Mouse (Mus musculus) heart, postnatal 0 days (tissue): ENCODE measurements around the gene Fbrs. TPM values are rescaled to one million over a fixed set of nuclear protein-coding genes. Genes with fewer than 3 reads are reported as not detected.

Experiments
- ATAC-seq: fragments of 200-750 bp; cut with Nextera tagmentation; 2 replicates; pipeline ENCODE4 v1.8.0; 2017; ENCODE audit warnings: low read depth, moderate number of reproducible peaks, moderate library complexity; ENCODE audit not compliant: insufficient read depth
- DNase-seq: peaks from one replicate; pipeline ENCODE4 v3.0.0-alpha.2; 2016; ENCODE audit warnings: low spot score
- H3K27ac ChIP-seq: fragments of 300-500 bp; sonication (generic); 2 replicates; pipeline ENCODE4 v1.5.1; 2014; ENCODE audit warnings: low read depth, mild to moderate bottlenecking
- H3K27me3 ChIP-seq: fragments of 300-500 bp; sonication (generic); 2 replicates; pipeline ENCODE4 v1.6.1; 2014; ENCODE audit warnings: low read length, mixed read lengths; ENCODE audit not compliant: control insufficient read depth, insufficient read depth
- H3K36me3 ChIP-seq: fragments of 300-500 bp; sonication (generic); replicated peaks from 2 replicates; pipeline ENCODE4 v1.6.1; 2014; ENCODE audit warnings: low read length, mixed read lengths; ENCODE audit not compliant: control insufficient read depth, insufficient read depth
- H3K4me1 ChIP-seq: fragments of 300-500 bp; sonication (generic); 2 replicates; pipeline ENCODE4 v1.6.1; 2014; ENCODE audit warnings: antibody characterized with exemption; ENCODE audit not compliant: control insufficient read depth, insufficient read depth
- H3K4me2 ChIP-seq: fragments of 300-500 bp; sonication (generic); 2 replicates; pipeline ENCODE4 v1.6.1; 2014; ENCODE audit warnings: low read depth, mild to moderate bottlenecking, low read length, moderate library complexity
- H3K4me3 ChIP-seq: fragments of 300-500 bp; sonication (generic); 2 replicates; pipeline ENCODE4 v1.5.1; 2014; ENCODE audit warnings: low read depth, low read length
- H3K9ac ChIP-seq: fragments of 300-500 bp; sonication (generic); replicated peaks from 2 replicates; pipeline ENCODE4 v1.6.1; 2014; ENCODE audit warnings: low read depth, low read length, mixed read lengths
- H3K9me3 ChIP-seq: fragments of 300-500 bp; sonication (generic); replicated peaks from 2 replicates; pipeline ENCODE4 v1.6.1; 2016; ENCODE audit warnings: low read length; ENCODE audit not compliant: control insufficient read depth
- CTCF ChIP-seq: IDR thresholded peaks from 2 replicates; pipeline ENCODE4 v1.5.1; 2016; ENCODE audit warnings: antibody characterized with exemption, control low read depth, low read depth
- EP300 ChIP-seq: IDR thresholded peaks from 2 replicates; pipeline ENCODE4 v1.6.1; 2016; ENCODE audit warnings: antibody characterized with exemption, low read depth
- WGBS: fragments of 180-500 bp; shearing (Covaris S2); extraction: QIAGEN DNeasy Blood & Tissue Kit; methylation state at CpG from one replicate; pipeline ENCODE4 v1.1.7; 2014; 5-methylcytosine and 5-hydroxymethylcytosine counted together
- polyA plus RNA-seq: library from polyadenylated mRNA; unstranded; fragments of >200 nt; fragmentation: Nextera tagmentation; extraction: Ambion mirVana; gene quantifications from 2 replicates; pipeline ENCODE4 v1.2.1, GENCODE M21; 2015
- total RNA-seq: library from RNA; depleted of rRNA; stranded (reverse); fragments of >200 nt; gene quantifications from 2 replicates; pipeline ENCODE4 v1.2.3, GENCODE M21; 2014; ENCODE audit warnings: low replicate concordance

Fbrs gene
- total and polyA plus RNA-seq, 2 experiments from 2014 or later, result 5.9 to 19.1 TPM

DNA sequence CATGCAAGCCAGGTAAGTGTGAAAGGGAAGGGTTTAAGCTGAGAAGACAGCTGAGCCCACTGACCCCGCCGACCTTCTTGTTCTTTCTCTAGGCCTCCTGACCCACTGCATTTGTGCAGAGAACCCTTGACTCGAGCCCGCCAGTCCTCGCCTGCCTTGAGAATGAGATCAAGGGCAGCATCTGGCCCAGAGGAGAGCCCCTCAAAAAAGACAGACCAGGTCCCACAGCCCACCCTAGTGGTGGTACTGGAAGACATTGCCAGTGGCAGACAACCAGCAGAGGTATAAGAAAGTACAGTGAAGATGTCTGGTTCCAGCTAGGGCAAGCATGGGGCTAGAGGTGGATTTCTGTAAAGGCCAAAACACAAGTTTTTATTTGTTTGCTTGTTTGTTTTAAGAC is 5.3 kb upstream of the Fbrs start:
- 92% methylated on average over 5 of the region's 5 CpGs for WGBS
- no peak for ATAC-seq
- no peak for DNase-seq
- no peak overlapping the region for H3K4me3 ChIP-seq
- no peaks in the 10 kb centered on the region for H3K27me3 ChIP-seq
- H3K9ac ChIP-seq, result no peak overlapping the region
- peaks cover 19% of the 10 kb centered on the region for H3K4me1 ChIP-seq
- H3K9me3 ChIP-seq, result no peaks in the 10 kb centered on the region
- H3K36me3 ChIP-seq, result peaks cover 37% of the 10 kb centered on the region
- no peak overlapping the region for H3K4me2 ChIP-seq
- no peak for TF ChIP-seq CTCF
- no peak for TF ChIP-seq EP300
- no peak overlapping the region for H3K27ac ChIP-seq

DNA sequence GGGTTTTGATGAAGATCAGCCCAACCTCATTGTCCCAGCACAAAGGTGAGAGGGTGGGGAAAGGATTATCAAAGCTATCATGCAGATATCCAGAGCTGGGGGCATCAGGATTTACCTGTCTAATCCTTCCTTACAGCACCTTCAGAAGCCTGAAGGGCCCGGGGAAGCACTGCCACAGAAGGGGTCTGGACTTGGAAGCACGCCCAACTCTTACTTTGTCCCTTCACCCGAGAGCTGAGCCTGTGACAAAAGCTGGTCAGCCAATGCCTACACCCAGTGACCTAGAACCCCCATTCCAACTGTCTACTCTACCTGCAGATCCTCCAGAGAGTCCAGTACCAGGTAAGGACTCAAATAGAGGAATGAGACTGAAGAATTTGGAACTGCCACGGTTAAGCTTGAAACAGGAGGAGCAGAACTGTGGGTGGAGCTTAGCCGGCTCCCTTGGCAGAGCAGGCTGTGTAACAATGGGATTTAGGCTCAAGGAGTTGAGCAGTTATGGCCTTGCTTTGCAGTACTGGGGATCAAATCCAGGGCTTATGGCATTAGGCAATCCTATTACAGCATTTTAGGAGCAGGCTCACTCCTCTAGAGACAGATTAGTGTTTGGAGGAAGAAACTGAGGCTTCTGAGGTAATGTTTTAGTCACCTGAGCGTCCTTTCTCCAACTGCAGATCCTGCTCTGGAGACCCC is 4.5 kb upstream of the Fbrs start:
- Histone ChIP-seq H3K36me3 (peaks cover 37% of the 10 kb centered on the region), H3K9me3 (no peaks in the 10 kb centered on the region), H3K4me2 (no peak overlapping the region), H3K4me1 (peaks cover 19% of the 10 kb centered on the region), H3K27me3 (no peaks in the 10 kb centered on the region), H3K9ac (no peak overlapping the region), H3K27ac (no peak overlapping the region), H3K4me3 (no peak overlapping the region)
- WGBS, result 75% methylated on average over 6 of the region's 6 CpGs
- no peak for TF ChIP-seq CTCF
- TF ChIP-seq EP300, result no peak
- DNase-seq (no peak), ATAC-seq (no peak)

DNA sequence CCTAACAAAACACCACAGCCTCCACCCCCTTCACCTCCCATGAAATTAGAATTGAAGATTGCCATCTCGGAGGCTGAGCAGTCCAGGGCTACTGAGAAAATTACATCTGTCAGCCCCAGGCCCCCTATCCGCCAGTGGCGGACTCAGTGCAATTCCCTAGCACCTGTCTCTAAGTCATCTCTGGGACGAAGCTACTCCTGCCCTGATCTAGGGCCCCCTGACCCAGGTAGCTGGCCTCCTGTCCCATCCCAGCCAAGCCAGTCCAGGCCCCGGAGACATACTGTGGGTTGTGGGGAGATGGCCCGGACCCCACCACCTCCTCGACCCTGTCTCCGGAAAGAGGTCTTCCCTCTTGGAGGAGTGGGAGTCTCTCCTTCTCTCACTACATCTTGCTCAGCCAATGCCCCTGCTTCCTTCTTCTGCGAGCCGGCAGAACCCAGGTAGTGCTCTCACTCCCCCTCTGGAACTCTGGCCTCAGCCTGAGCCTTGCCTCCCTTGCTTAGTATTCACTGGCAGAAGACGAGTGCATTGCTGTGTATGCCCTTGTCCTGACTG is 3.7 kb upstream of the Fbrs start:
- H3K27me3 ChIP-seq, result no peaks in the 10 kb centered on the region
- no peak overlapping the region for H3K9ac ChIP-seq
- no peak overlapping the region for H3K4me3 ChIP-seq
- no peak overlapping the region for H3K4me2 ChIP-seq
- ATAC-seq (no peak), DNase-seq (no peak)
- peaks cover 37% of the 10 kb centered on the region for H3K36me3 ChIP-seq
- no peaks in the 10 kb centered on the region for H3K9me3 ChIP-seq
- 92% methylated on average over 11 of the region's 11 CpGs for WGBS
- peaks cover 20% of the 10 kb centered on the region for H3K4me1 ChIP-seq
- H3K27ac ChIP-seq, result no peak overlapping the region
- no peak for TF ChIP-seq CTCF
- no peak for TF ChIP-seq EP300

DNA sequence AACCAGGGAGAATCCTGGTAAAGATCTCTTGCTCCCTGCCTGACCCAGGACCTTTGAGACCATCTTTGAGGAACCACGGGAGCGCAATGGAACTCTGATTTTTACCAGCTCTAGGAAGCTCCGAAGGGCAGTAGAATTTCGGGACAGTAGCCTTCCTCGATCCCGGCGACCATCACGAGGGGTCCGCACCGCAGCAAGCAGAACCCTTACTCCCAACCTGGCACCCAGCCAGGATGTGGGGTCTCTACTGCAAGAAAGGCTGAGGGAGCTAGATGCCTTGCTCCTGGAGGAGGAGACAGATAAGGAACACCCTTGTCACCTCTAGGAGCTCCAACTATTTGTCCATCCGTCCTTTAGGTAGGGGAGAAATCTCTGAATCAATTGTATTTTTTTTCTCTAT is 2.7 kb upstream of the Fbrs start:
- no peaks in the 10 kb centered on the region for H3K27me3 ChIP-seq
- no peak overlapping the region for H3K4me3 ChIP-seq
- no peaks in the 10 kb centered on the region for H3K9me3 ChIP-seq
- 94% methylated on average over 11 of the region's 11 CpGs for WGBS
- H3K4me2 ChIP-seq, result no peak overlapping the region
- no peak overlapping the region for H3K27ac ChIP-seq
- H3K9ac ChIP-seq, result no peak overlapping the region
- ATAC-seq, result no peak
- peaks cover 27% of the 10 kb centered on the region for H3K4me1 ChIP-seq
- TF ChIP-seq EP300 (no peak), CTCF (no peak)
- DNase-seq, result no peak
- H3K36me3 ChIP-seq, result peaks cover 37% of the 10 kb centered on the region

DNA sequence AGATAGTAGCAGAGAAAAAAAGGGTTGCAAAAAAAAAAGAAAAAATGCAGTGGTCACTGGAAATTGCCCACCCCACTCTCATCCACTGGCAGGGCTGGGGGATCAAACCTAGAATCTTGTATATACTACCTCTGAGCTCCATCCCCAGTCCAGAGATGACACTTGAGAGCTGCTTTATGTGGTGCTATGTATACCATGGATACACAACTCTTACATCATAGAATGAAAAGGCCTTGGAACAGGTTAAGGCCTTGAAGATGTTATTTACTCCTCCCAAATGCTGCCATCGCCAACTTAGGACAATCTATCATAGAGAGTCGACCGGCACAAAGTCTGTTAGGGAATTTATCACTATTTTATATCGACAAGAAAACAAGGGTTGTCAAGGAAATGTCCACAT is 2.1 kb upstream of the Fbrs start:
- 71% methylated on average over 4 of the region's 4 CpGs for WGBS
- Histone ChIP-seq H3K9me3 (no peaks in the 10 kb centered on the region), H3K36me3 (peaks cover 37% of the 10 kb centered on the region), H3K27me3 (no peaks in the 10 kb centered on the region), H3K27ac (peak overlapping the region; percentile 97), H3K9ac (peak overlapping the region; percentile 51; the same call in 1 of the 2 replicates), H3K4me2 (peak overlapping the region; percentile 79), H3K4me1 (peaks cover 27% of the 10 kb centered on the region), H3K4me3 (peak overlapping the region; percentile 85)
- TF ChIP-seq CTCF (no peak), EP300 (no peak)
- no peak for DNase-seq
- ATAC-seq, result no peak
